Mouse (Mus musculus) limb, embryonic 10.5 days (tissue): ENCODE data around the gene Gm49378. TPM values are rescaled to one million over a fixed set of nuclear protein-coding genes. Genes with fewer than 3 reads are reported as not detected.

Experiments
- DNase-seq: peaks from one replicate; pipeline ENCODE4 v3.0.0-alpha.2; 2017; ENCODE audit warnings: low spot score
- H3K27ac ChIP-seq: fragments of 300-500 bp; sonication (generic); 2 replicates; pipeline ENCODE4 v1.5.1; 2016; ENCODE audit warnings: mild to moderate bottlenecking
- H3K27me3 ChIP-seq: fragments of 300-500 bp; sonication (generic); 2 replicates; pipeline ENCODE4 v1.6.1; 2016; ENCODE audit warnings: low read depth, mild to moderate bottlenecking; ENCODE audit not compliant: poor library complexity, severe bottlenecking
- H3K36me3 ChIP-seq: fragments of 300-500 bp; sonication (generic); 2 replicates; pipeline ENCODE4 v1.6.1; 2016; ENCODE audit warnings: mild to moderate bottlenecking, moderate library complexity
- H3K4me1 ChIP-seq: fragments of 300-500 bp; sonication (generic); 2 replicates; pipeline ENCODE4 v1.6.1; 2016
- H3K4me3 ChIP-seq: fragments of 300-500 bp; sonication (generic); 2 replicates; pipeline ENCODE4 v1.5.1; 2016; ENCODE audit warnings: mild to moderate bottlenecking, moderate library complexity
- H3K9me3 ChIP-seq: fragments of 300-500 bp; sonication (generic); replicated peaks from 2 replicates; pipeline ENCODE4 v1.6.1; 2016; ENCODE audit warnings: mild to moderate bottlenecking
- WGBS: fragments of 180-500 bp; shearing (Covaris S2); methylation state at CpG from one replicate; pipeline ENCODE4 v1.1.7; 2016; 5-methylcytosine and 5-hydroxymethylcytosine counted together
- polyA plus RNA-seq: library from polyadenylated mRNA; unstranded; fragments of >200 nt; fragmentation: Nextera tagmentation; extraction: Ambion mirVana; gene quantifications from 2 replicates; pipeline ENCODE4 v1.2.1, GENCODE M21; 2016

Gene Gm49378
- polyA plus RNA-seq = 1.1 and 2.2 TPM in 2 replicates

DNA sequence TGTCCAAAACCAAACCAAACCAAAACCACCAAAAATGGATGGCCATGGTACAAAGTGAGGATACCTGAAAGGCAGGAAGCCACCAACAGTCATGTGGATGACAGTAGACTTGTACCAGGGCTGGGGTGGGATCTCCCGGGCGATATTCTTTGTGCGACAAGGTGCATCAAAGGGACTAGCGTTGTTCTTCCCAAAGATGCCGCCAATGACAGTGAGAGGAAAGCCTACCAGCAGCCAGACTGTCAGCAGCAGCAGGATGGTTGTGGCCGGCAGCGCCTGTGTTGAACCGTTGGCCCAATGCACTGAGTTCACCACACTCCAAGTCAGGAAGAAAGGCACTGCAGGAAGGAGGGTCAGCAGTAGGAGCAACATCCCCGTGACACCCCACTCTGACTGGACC is at the start of gene Gm49378:
Gm49378 (minus strand) TSS at position 101 of the 400 bp plus-strand sequence.
- Histone ChIP-seq H3K9me3 (no peaks in the 10 kb centered on the region), H3K4me3 (no peak within 1 kb of the TSS), H3K36me3 (peaks cover 75% of the 10 kb centered on the region), H3K27me3 (no peaks in the 10 kb centered on the region), H3K27ac (no peak within 1 kb of the TSS), H3K4me1 (peaks cover 31% of the 10 kb centered on the region)
- DNase-seq = no peak
- 97% methylated on average over 9 of the region's 9 CpGs for WGBS

DNA sequence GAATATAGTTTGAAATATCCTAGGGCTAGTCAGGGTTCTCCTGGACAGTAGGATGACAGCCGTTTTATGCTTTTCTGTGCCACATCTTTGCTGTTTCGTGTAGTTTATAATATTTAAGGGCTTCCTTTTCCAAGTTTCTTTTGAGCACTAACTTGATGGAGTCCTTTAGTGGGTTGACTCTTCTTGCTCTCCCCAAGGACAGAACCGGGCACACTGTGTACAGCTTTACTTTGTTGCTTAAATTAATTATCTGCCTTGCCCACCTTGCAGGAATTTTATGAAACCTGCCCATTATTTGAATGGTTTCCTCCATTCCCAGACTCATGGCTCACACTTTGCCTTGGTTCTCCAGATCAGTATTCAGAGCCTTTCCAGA is 44.4 kb upstream of the Gm49378 start:
- Histone ChIP-seq H3K9me3 (no peaks in the 10 kb centered on the region), H3K4me3 (peak overlapping the region; percentile 90), H3K27me3 (no peaks in the 10 kb centered on the region), H3K36me3 (peaks cover 35% of the 10 kb centered on the region), H3K4me1 (peaks cover 14% of the 10 kb centered on the region), H3K27ac (peak overlapping the region; percentile 90)
- DNase-seq = no peak
- WGBS = 21% methylated on average over 3 of the region's 3 CpGs

DNA sequence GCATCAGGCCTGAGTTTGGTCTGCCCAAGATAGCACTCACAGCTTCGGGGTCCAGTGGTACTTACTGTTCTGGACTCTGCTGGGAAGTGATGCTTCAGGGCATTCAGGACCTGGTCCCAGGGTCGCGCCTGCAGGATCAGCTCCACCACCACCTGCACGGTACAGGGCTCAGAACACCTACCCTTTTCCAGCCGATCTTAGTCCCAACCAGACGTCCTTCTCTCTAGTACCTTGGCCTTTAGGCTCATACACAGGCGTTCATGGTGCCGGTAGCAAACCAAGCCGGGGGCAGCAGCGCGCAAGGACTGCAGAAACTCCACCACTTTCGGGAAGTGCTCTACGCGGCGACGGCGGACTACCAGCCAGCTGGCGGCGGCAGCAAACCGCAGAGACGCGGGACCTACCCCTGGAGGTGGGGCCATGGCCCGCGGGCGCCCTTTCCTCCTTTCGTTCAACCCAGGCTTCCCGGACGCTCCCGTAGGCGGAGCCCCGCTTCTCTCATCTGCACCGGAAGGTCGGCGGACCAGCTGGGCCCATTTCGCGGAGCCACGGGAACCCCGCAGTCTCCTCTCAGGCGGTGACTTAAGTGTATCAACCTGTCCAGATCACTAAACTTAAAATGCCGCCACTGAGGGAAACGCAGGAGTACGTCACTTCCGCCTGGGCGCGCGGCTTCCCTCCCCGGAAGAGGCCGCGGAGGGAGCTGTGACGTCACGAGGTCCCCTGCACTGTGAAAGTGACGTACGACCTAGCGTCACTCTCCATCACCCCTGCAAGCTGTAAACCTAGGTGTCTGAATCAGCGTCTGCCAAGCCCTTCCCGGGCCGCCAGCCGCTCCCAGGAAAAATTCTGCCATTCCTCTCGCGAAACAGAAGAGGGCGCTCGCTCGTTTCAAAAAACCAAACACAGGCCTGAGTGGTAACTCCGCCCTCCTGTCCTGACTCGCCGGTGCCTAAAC is 43.7 kb upstream of the Gm49378 start, which contains the start of gene Tinf2:
Tinf2 (minus strand) TSS at position 661 of the 958 bp plus-strand sequence.
- DNase-seq = peak; percentile 98
- Histone ChIP-seq H3K27ac (peak within 1 kb of the TSS; percentile 90), H3K4me1 (peaks cover 14% of the 10 kb centered on the region), H3K27me3 (no peaks in the 10 kb centered on the region), H3K9me3 (no peaks in the 10 kb centered on the region), H3K36me3 (peaks cover 42% of the 10 kb centered on the region), H3K4me3 (peak within 1 kb of the TSS; percentile 90)
- under 1% methylated on average over 66 of the region's 66 CpGs for WGBS

DNA sequence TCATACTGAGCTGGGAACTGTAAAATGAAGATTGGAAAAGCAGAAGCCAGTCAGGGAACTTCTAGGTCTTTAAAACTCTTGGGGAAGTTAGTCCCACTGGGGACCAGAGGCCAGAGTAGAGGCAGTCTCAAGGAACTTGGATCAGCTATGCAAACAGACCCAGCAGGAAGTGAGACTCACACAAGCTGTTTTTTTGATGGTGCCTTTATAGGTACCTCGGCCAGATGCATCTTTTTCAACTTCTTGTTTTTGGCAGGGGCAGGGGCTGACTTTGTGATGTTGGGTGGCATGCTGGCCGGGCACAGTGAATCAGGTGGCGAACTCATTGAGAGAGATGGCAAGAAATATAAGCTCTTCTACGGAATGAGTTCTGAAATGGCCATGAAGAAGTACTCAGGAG is 39.9 kb upstream of the Gm49378 start:
- no peak overlapping the region for H3K27ac ChIP-seq
- peaks cover 19% of the 10 kb centered on the region for H3K4me1 ChIP-seq
- H3K9me3 ChIP-seq = no peaks in the 10 kb centered on the region
- peaks cover 60% of the 10 kb centered on the region for H3K36me3 ChIP-seq
- H3K27me3 ChIP-seq = no peaks in the 10 kb centered on the region
- no peak overlapping the region for H3K4me3 ChIP-seq
- no peak for DNase-seq
- WGBS = 88% methylated on average over 4 of the region's 4 CpGs

DNA sequence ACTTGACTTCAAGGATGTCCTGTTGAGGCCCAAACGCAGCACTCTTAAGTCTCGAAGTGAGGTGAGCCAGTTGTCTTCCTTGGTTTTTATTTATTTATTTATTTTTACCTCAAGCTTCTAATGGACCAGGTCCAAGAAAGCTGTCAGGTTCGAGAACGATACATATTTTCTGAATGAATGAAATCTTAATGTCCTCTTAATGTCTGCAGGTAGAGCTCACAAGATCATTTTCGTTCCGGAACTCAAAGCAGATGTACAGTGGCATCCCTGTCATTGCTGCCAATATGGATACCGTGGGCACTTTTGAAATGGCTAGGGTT is 35.0 kb upstream of the Gm49378 start:
- peak overlapping the region; percentile 94 for H3K27ac ChIP-seq
- WGBS = 81% methylated on average over 7 of the region's 7 CpGs

DNA sequence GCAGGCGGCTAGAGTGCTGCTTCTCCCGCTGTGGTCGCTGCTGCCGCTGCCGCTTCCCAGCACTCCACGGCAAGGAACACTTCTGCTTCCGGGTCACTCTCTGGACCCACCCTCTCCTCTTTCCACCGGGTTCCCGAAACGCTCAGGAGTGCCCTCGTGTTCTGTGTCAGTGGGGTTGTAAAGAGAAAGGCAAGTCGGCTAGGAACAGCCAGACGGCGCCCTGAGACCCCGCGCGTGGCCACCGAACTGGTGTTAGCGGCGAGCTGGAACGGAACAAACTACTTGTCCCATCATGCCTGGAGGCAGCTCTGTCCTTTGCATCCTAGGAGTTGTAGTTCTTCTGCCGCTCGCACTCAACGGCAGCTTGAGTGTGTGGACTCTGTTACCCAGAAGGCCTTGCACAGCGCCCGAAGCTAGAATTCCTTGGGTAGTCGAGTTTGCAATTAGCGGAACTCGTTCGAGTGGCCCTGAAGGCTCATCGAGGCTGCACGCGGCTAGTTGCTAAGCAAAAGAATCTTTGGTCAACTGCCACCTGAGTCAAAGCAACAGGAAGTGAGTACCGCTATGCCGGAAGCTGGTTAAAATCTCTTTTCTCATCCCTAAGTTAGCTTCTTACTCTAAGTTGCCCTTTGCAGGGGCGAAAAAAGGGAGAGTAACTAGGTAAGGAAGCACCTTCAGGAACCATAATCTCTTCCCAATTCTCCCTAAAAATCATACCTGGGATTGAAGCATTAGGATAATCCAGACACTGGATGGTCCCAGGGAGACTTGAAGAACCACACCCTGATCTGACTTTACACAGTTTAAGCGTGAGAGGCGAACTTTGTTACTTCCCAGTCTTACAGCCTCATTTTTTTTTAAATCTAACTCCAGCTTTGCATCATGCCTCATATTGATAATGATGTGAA is 34.4 kb upstream of the Gm49378 start, which contains the start of the genes Gmpr2 and Nedd8:
Gmpr2 (plus strand) TSS at position 109 of the 908 bp plus-strand sequence.
Nedd8 (minus strand) TSS at position 292 of the 908 bp plus-strand sequence.
- Histone ChIP-seq H3K27ac (peak within 1 kb of the TSS; percentile 94), H3K4me1 (peaks cover 23% of the 10 kb centered on the region), H3K36me3 (peaks cover 47% of the 10 kb centered on the region), H3K4me3 (peak within 1 kb of the TSS; percentile 87), H3K9me3 (no peaks in the 10 kb centered on the region), H3K27me3 (no peaks in the 10 kb centered on the region)
- 1% methylated on average over 38 of the region's 38 CpGs for WGBS
- peak; percentile 89 for DNase-seq

More for the DNA sequence above, 35.0 kb upstream of the Gm49378 start:
- Histone ChIP-seq H3K27me3 (no peaks in the 10 kb centered on the region), H3K36me3 (peaks cover 53% of the 10 kb centered on the region), H3K4me1 (peaks cover 23% of the 10 kb centered on the region), H3K9me3 (no peaks in the 10 kb centered on the region), H3K4me3 (peak overlapping the region; percentile 87)
- DNase-seq = no peak

DNA sequence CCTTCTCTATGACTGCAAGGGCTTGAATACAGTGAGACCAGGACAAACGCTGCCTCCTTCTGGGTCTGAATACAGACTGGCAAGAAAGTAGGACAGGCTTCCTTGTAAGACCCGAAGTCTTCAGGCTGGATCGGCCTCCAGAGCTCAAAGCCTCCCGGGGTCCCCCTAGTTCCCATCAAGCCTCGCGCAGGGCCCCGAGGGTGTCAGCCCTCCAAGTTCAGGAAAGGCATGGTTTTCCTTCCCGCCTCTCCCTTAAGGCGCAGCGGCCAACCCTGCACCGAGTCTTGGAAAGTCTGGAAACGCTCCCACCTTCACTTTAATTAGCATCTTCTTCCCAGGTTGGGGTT is 33.8 kb upstream of the Gm49378 start:
- DNase-seq = no peak
- Histone ChIP-seq H3K36me3 (peaks cover 46% of the 10 kb centered on the region), H3K9me3 (no peaks in the 10 kb centered on the region), H3K4me3 (peak overlapping the region; percentile 87), H3K27ac (peak overlapping the region; percentile 94), H3K27me3 (no peaks in the 10 kb centered on the region), H3K4me1 (peaks cover 23% of the 10 kb centered on the region)
- 1% methylated on average over 12 of the region's 12 CpGs for WGBS

DNA sequence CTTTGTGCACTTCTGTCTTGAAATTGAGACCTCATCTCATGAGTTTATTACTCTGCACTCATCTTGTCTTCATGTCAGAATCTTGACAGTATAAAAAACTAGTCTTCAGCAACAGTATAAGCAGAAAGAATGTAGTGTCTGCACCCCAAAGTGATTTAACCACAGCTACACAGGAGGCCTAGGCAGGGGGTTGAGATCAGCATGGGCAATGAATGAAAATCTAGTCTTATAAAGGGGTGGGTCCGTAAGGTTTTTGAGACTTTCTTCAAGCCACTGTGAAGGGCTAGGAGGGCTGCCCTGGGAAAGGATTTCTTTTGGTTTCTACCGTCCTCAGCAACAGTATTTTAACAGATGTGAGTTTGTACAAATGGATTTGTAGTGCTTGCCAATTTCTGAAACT is 22.9 kb upstream of the Gm49378 start:
- H3K9me3 ChIP-seq = no peaks in the 10 kb centered on the region
- H3K27ac ChIP-seq = 0 out of 2 replicates have a peak overlapping the region, but pooled peaks have one; percentile 87
- 0 out of 2 replicates have a peak, but pooled peaks cover 10% of the 10 kb centered on the region for H3K4me1 ChIP-seq
- 48% methylated on average over 2 of the region's 2 CpGs for WGBS
- H3K27me3 ChIP-seq = no peaks in the 10 kb centered on the region
- peaks cover 53% of the 10 kb centered on the region for H3K36me3 ChIP-seq
- no peak for DNase-seq
- peak overlapping the region; percentile 77 for H3K4me3 ChIP-seq

DNA sequence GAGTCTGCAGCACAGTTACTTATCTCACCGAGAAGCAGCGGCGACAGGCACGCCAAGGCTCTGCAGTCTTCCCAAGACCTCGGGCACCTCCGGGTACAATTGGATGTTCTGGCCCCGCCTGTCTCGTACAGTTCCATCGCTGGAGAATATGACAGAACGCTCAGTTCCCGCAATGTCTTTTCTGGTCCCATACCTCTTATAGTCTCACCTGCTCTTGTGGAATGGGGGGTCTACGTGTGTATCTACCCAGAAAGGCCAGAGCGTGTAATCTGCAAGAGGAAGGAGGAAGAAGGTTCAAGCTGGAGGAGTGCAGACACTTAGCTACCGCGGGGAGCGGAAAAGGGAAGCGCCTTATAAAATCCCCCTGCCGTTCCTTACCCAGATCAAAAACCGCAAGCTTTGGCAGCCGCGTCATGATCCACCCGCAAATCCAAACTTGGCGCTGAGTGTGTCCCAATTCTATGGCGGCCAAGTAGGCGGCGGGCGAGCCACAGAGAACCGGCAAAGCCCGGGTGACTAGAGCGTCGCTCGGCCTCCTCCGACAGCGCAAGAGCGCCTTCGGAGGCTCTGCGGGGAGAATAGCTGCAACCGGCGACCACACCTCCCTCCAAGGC is 22.4 kb upstream of the Gm49378 start, which contains the start of gene Mdp1:
Mdp1 (minus strand) TSS at position 549 of the 614 bp plus-strand sequence.
- Histone ChIP-seq H3K4me3 (peak within 1 kb of the TSS; percentile 77), H3K36me3 (peaks cover 50% of the 10 kb centered on the region), H3K27me3 (no peaks in the 10 kb centered on the region), H3K9me3 (no peaks in the 10 kb centered on the region), H3K27ac (peak within 1 kb of the TSS; percentile 87), H3K4me1 (0 out of 2 replicates have a peak, but pooled peaks cover 10% of the 10 kb centered on the region)
- under 1% methylated on average over 39 of the region's 39 CpGs for WGBS
- peak; percentile 79 for DNase-seq

DNA sequence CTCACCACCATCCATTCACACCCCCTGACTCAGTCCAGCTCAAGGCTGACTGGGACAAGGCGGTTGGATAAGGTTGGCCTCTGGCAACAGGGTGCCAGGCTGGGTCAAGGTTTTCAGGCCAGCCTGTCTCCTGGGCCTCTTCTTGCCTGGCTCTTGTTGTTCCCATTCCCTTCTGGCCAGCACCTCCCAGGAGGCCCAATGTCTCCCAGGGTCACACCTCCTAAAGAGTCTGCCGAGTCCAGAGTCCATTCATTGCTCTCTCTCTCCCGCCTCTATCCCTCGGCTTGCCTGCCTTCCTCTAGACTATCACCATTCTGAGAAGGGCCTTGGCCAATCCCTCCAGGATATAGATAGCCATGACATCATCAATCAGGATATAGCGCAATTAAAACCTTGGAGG is 20.3 kb upstream of the Gm49378 start:
- no peak overlapping the region for H3K27ac ChIP-seq
- H3K4me1 ChIP-seq = 0 out of 2 replicates have a peak, but pooled peaks cover 10% of the 10 kb centered on the region
- H3K36me3 ChIP-seq = peaks cover 39% of the 10 kb centered on the region
- no peaks in the 10 kb centered on the region for H3K9me3 ChIP-seq
- H3K27me3 ChIP-seq = no peaks in the 10 kb centered on the region
- no peak overlapping the region for H3K4me3 ChIP-seq
- no peak for DNase-seq
- WGBS = 92% methylated on average over 5 of the region's 5 CpGs

DNA sequence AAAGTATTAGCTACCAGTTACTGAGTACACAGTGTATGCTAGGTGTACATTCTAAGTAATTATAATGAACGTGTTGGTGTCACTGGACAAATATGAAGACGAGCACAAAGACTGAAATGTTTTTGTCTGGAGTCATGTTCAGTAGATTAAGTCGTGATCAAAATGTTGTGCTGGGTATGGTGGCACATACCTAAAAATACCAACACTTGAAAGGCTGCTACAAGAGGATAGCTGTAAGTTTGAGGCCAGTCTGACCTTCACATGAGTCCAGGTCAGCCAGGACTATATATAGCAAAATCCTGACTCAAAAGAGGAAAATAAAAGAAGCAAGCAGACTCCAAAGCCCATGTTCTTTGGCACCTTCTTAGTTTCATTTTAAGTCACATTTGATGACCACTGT is 19.2 kb upstream of the Gm49378 start:
- Histone ChIP-seq H3K4me3 (no peak overlapping the region), H3K4me1 (0 out of 2 replicates have a peak, but pooled peaks cover 10% of the 10 kb centered on the region), H3K9me3 (no peaks in the 10 kb centered on the region), H3K27me3 (no peaks in the 10 kb centered on the region), H3K27ac (no peak overlapping the region), H3K36me3 (peaks cover 28% of the 10 kb centered on the region)
- 86% methylated on average over 3 of the region's 3 CpGs for WGBS
- DNase-seq = no peak

DNA sequence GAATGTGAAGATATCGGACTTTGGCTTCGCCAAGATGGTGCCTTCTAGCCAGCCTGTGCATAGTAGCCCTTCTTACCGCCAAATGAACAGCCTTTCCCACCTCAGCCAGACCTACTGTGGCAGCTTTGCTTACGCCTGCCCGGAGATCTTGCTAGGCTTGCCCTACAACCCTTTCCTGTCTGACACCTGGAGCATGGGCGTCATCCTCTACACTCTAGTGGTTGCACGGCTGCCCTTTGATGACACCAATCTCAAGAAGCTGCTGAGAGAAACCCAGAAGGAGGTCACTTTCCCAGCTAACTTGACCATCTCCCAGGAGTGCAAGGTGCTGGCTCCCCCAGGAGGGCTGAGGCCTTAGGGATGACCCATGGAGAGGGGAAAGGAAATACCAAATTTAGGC is 13.8 kb upstream of the Gm49378 start:
- H3K4me3 ChIP-seq = no peak overlapping the region
- no peak overlapping the region for H3K27ac ChIP-seq
- H3K36me3 ChIP-seq = peaks cover 11% of the 10 kb centered on the region
- H3K9me3 ChIP-seq = no peaks in the 10 kb centered on the region
- H3K27me3 ChIP-seq = no peaks in the 10 kb centered on the region
- no peaks in the 10 kb centered on the region for H3K4me1 ChIP-seq
- DNase-seq = no peak
- 85% methylated on average over 7 of the region's 7 CpGs for WGBS
